In the genomic region with DNA sequence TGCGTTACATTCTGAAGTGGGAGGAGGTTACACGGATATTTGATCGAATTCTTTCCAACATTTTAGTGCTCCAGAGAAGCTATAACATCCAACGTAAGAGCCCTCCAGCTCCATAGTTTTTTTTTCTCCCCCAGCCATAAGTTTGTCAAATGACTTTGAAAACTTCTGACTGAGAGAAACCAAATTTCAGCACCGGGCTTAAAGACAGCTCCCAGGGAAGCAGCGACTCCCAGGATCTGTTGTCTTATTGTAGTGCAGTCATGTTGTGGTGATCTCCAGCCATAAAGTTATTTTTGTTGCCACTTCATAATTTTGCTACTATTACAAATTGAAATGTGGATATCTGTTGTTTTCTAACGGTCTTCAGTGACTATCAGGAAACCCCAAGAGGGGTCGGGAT, we compare ENCODE assay signal across 12 mouse cellular contexts.
DNase-seq lines count a peak whose midpoint lies in the region; ATAC-seq and TF ChIP-seq lines count a peak whose summit lies in the region.
"Had no signal": no experiment of that assay in that cellular context is flagged by ENCODE, and none has a peak within 500 bp of the region (broad histone marks: within the 10 kb centered on the region; RNA-seq: fewer than 3 reads in every experiment).

No protein-coding gene starts in this region.

- TF ChIP-seq CTCF in liver, postnatal 0 days (IDR thresholded peaks at IDR 0.05; ENCODE audit: low read depth) = no peak
- no peak for TF ChIP-seq CTCF in MEL (IDR thresholded peaks at IDR 0.05 in 2 of 3, conservative IDR thresholded peaks at IDR 0.05 in 1 of 3; ENCODE audit: control insufficient read depth in 1 of 3, insufficient read depth in 1 of 3, low read depth in 2 of 3, low read length in 3 of 3, poor library complexity in 1 of 3, severe bottlenecking in 1 of 3)

- H3K4me2 ChIP-seq in liver, postnatal 0 days (ENCODE audit: low read depth, low read length) = no peak overlapping the region
- H3K4me2 ChIP-seq in liver, embryonic 11.5 days = no peak overlapping the region
- H3K4me2 ChIP-seq in embryonic facial prominence, embryonic 14.5 days (ENCODE audit: low read depth, low read length) = no peak overlapping the region
- H3K4me2 ChIP-seq: embryonic facial prominence, embryonic 12.5 days; limb, embryonic 13.5 days had no signal

- no peak overlapping the region for H3K27ac ChIP-seq in liver, postnatal 0 days (ENCODE audit: low read depth)
- H3K27ac ChIP-seq in liver, embryonic 11.5 days (ENCODE audit: low read depth, low read length) = no peak overlapping the region
- no peak overlapping the region for H3K27ac ChIP-seq in MEL (ENCODE audit: control insufficient read depth, low read depth, low read length)
- H3K27ac ChIP-seq in embryonic facial prominence, embryonic 14.5 days (replicated peaks; ENCODE audit: low read depth, low read length) = no peak overlapping the region
- H3K27ac ChIP-seq: embryonic facial prominence, embryonic 12.5 days; limb, embryonic 13.5 days had no signal

- peak; percentile 5 for DNase-seq in adrenal gland, adult 2 months
- no peak for DNase-seq in adrenal gland, adult 8-10 months
- peak; percentile 21 for DNase-seq in liver, postnatal 0 days
- DNase-seq in liver, embryonic 11.5 days (ENCODE audit: low spot score) = no peak
- DNase-seq in MEL (ENCODE audit: low read depth, low spot score) = peak; percentile 57
- peak; percentile 41 for DNase-seq in embryonic facial prominence, embryonic 14.5 days (ENCODE audit: low spot score)
- no peak for DNase-seq in cerebellum, adult 9-10 months
- no peak for DNase-seq in cerebellum, postnatal 36 days
- DNase-seq: kidney, adult 11 months had no signal

- ATAC-seq in liver, postnatal 0 days = no peak
- ATAC-seq in liver, embryonic 11.5 days (replicated peaks; ENCODE audit: low FRiP score) = no peak
- ATAC-seq in embryonic facial prominence, embryonic 14.5 days (ENCODE audit: low read depth) = no peak
- ATAC-seq: activated CD4-positive, CD25-positive, alpha-beta regulatory T cell, adult 4 months had no signal

- no peak for TF ChIP-seq RAD21 in MEL (IDR thresholded peaks at IDR 0.05; ENCODE audit: low read depth, low read length)

- no peaks in the 10 kb centered on the region for H3K79me2 ChIP-seq in MEL (ENCODE audit: control insufficient read depth, insufficient read depth, low read length, poor library complexity)

- no peaks in the 10 kb centered on the region for H3K9me3 ChIP-seq in liver, postnatal 0 days (ENCODE audit: low read length)
- no peaks in the 10 kb centered on the region for H3K9me3 ChIP-seq in liver, embryonic 11.5 days (ENCODE audit: control insufficient read depth, low read length)
- no peaks in the 10 kb centered on the region for H3K9me3 ChIP-seq in MEL (replicated peaks; ENCODE audit: insufficient read depth, low read length)
- H3K9me3 ChIP-seq in embryonic facial prominence, embryonic 14.5 days (ENCODE audit: control insufficient read depth, low read length) = no peaks in the 10 kb centered on the region
- H3K9me3 ChIP-seq: embryonic facial prominence, embryonic 12.5 days; limb, embryonic 13.5 days had no signal

- 43% methylated on average over 8 of the region's 8 CpGs for WGBS in liver, postnatal 0 days (ENCODE audit: insufficient replicate concordance)
- WGBS in liver, embryonic 11.5 days = 40% methylated on average over 8 of the region's 8 CpGs
- 43% methylated on average over 8 of the region's 8 CpGs for WGBS in embryonic facial prominence, embryonic 14.5 days

- TF ChIP-seq POLR2A in MEL (IDR thresholded peaks at IDR 0.05; ENCODE audit: control insufficient read depth in 1 of 2, insufficient read depth in 1 of 2, low read depth in 1 of 2, low read length in 2 of 2, poor library complexity in 1 of 2) = no peak

- H3K9ac ChIP-seq in liver, postnatal 0 days (replicated peaks) = no peak overlapping the region
- no peak overlapping the region for H3K9ac ChIP-seq in liver, embryonic 11.5 days (ENCODE audit: low read depth, low read length)
- no peak overlapping the region for H3K9ac ChIP-seq in MEL (ENCODE audit: control insufficient read depth, low read depth, low read length, poor library complexity, severe bottlenecking)
- H3K9ac ChIP-seq in embryonic facial prominence, embryonic 14.5 days (ENCODE audit: low read depth, low read length) = no peak overlapping the region
- H3K9ac ChIP-seq: embryonic facial prominence, embryonic 12.5 days; limb, embryonic 13.5 days had no signal

- TF ChIP-seq EP300 in liver, postnatal 0 days (IDR thresholded peaks at IDR 0.05; ENCODE audit: low read depth) = no peak
- TF ChIP-seq EP300 in MEL (IDR thresholded peaks at IDR 0.05; ENCODE audit: low read depth in 1 of 2, low read length in 2 of 2) = no peak

- H3K36me3 ChIP-seq in liver, postnatal 0 days (replicated peaks; ENCODE audit: insufficient read depth, low read length) = no peaks in the 10 kb centered on the region
- H3K36me3 ChIP-seq in liver, embryonic 11.5 days (ENCODE audit: control insufficient read depth, insufficient read depth, low read length) = no peaks in the 10 kb centered on the region
- H3K36me3 ChIP-seq in MEL (ENCODE audit: control insufficient read depth in 1 of 2, insufficient read depth in 2 of 2, low read length in 2 of 2) = no peaks in the 10 kb centered on the region
- H3K36me3 ChIP-seq in embryonic facial prominence, embryonic 14.5 days (ENCODE audit: control insufficient read depth, insufficient read depth, low read length) = no peaks in the 10 kb centered on the region
- H3K36me3 ChIP-seq: embryonic facial prominence, embryonic 12.5 days; limb, embryonic 13.5 days had no signal

- H3K4me3 ChIP-seq in liver, postnatal 0 days (ENCODE audit: low read depth, low read length) = no peak overlapping the region
- H3K4me3 ChIP-seq in liver, embryonic 11.5 days (ENCODE audit: low read depth, low read length) = no peak overlapping the region
- no peak overlapping the region for H3K4me3 ChIP-seq in MEL (ENCODE audit: control insufficient read depth in 1 of 2, insufficient read depth in 1 of 2, low read depth in 2 of 2, low read length in 2 of 2)
- H3K4me3 ChIP-seq in embryonic facial prominence, embryonic 14.5 days (ENCODE audit: low read depth, low read length) = no peak overlapping the region
- H3K4me3 ChIP-seq: embryonic facial prominence, embryonic 12.5 days; limb, embryonic 13.5 days had no signal

- H3K27me3 ChIP-seq in liver, postnatal 0 days (ENCODE audit: insufficient read depth, low read length) = no peaks in the 10 kb centered on the region
- no peaks in the 10 kb centered on the region for H3K27me3 ChIP-seq in liver, embryonic 11.5 days (replicated peaks; ENCODE audit: control insufficient read depth, insufficient read depth, low read length)
- no peaks in the 10 kb centered on the region for H3K27me3 ChIP-seq in MEL (ENCODE audit: control insufficient read depth in 1 of 2, insufficient read depth in 2 of 2, low read length in 2 of 2)
- no peaks in the 10 kb centered on the region for H3K27me3 ChIP-seq in embryonic facial prominence, embryonic 14.5 days (replicated peaks; ENCODE audit: control insufficient read depth, insufficient read depth, low read length)
- H3K27me3 ChIP-seq: embryonic facial prominence, embryonic 12.5 days; limb, embryonic 13.5 days had no signal

- H3K4me1 ChIP-seq in liver, postnatal 0 days (ENCODE audit: insufficient read depth) = no peaks in the 10 kb centered on the region
- no peaks in the 10 kb centered on the region for H3K4me1 ChIP-seq in liver, embryonic 11.5 days (replicated peaks; ENCODE audit: control insufficient read depth, insufficient read depth, low read length)
- no peaks in the 10 kb centered on the region for H3K4me1 ChIP-seq in MEL (ENCODE audit: control insufficient read depth in 1 of 2, insufficient read depth in 2 of 2, low read length in 2 of 2)
- no peaks in the 10 kb centered on the region for H3K4me1 ChIP-seq in embryonic facial prominence, embryonic 14.5 days (ENCODE audit: control insufficient read depth, insufficient read depth, low read length)
- H3K4me1 ChIP-seq: embryonic facial prominence, embryonic 12.5 days; limb, embryonic 13.5 days had no signal

TF ChIP-seq in MEL, 35 proteins besides CTCF, POLR2A, EP300 and RAD21:
- TF ChIP-seq ETS1 (IDR thresholded peaks at IDR 0.05; ENCODE audit: low read depth, low read length) (no peak), ZC3H11A (IDR thresholded peaks at IDR 0.05; ENCODE audit: low read depth, low read length) (no peak), MAZ (IDR thresholded peaks at IDR 0.05; ENCODE audit: low read depth, low read length) (no peak), MYB (IDR thresholded peaks at IDR 0.05; ENCODE audit: low read depth, low read length) (no peak), JUND (IDR thresholded peaks at IDR 0.05; ENCODE audit: low read depth, low read length) (no peak), TAL1 (IDR thresholded peaks at IDR 0.05; ENCODE audit: low read length) (no peak), CHD2 (IDR thresholded peaks at IDR 0.05; ENCODE audit: low read length) (no peak), NELFE (IDR thresholded peaks at IDR 0.05; ENCODE audit: low read depth, low read length) (no peak), GATA1 (IDR thresholded peaks at IDR 0.05; ENCODE audit: low read depth, low read length) (no peak), ZKSCAN1 (IDR thresholded peaks at IDR 0.05; ENCODE audit: low read depth, low read length) (no peak), POLR2AphosphoS5 (IDR thresholded peaks at IDR 0.05; ENCODE audit: borderline replicate concordance, low read depth, low read length) (no peak), USF2 (IDR thresholded peaks at IDR 0.05; ENCODE audit: borderline replicate concordance in 1 of 2, insufficient read depth in 1 of 2, low read depth in 1 of 2, low read length in 2 of 2) (no peak), KAT2A (conservative IDR thresholded peaks at IDR 0.05; ENCODE audit: low read depth, low read length) (no peak), MEF2A (IDR thresholded peaks at IDR 0.05; ENCODE audit: extremely low read depth, insufficient replicate concordance, low read depth, low read length, poor library complexity, severe bottlenecking) (no peak), ELF1 (IDR thresholded peaks at IDR 0.05; ENCODE audit: low read depth, low read length) (no peak)
TF ChIP-seq in MEL: peak in this region for 0.

Comparison
In these comparisons a context has a peak if more than half of its experiments do, and no peak if none do; other contexts are left out.
1. DNase-seq: peak in adrenal gland, adult 2 months (single experiment), liver, postnatal 0 days (single experiment), MEL (single experiment) and embryonic facial prominence, embryonic 14.5 days (single experiment); none in adrenal gland, adult 8-10 months (single experiment), liver, embryonic 11.5 days (single experiment), cerebellum, adult 9-10 months (single experiment) and cerebellum, postnatal 36 days (0 of 2).